Mouse (Mus musculus): ENCODE results near the gene Foxa1. TPM values are rescaled to one million over a fixed set of nuclear protein-coding genes. Genes with fewer than 3 reads are reported as not detected.

The Foxa1 gene
- polyA plus RNA-seq, 1 experiment from 2014 or later: 1.6 TPM

DNA sequence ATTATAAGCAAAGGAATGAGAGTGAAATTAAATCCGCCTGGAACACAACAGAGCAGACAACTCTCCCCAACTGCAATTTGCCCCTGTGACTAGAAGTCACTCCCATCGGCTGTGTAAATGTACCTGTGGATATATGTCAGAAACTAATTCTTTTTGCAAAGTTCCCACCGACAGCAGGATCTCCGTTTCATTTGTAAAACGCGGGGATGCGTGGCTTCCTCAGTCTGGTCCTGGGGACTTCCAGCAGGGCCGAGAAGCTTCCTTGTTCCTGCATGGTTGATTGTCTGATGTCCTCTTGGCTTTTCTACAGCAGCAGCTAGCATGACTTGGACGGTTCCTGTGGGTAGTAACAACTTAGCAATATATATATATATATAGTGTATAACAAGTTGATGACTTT lies 1.2 kb upstream of the Foxa1 start:
- Histone ChIP-seq H3K27me3 (ENCODE audit: insufficient read depth, poor library complexity, severe bottlenecking) (peaks cover 100% of the 10 kb centered on the region), H3K4me3 (no peak overlapping the region), H3K4me1 (replicated peaks) (peaks cover 49% of the 10 kb centered on the region), H3K27ac (no peak overlapping the region), H3K36me3 (no peaks in the 10 kb centered on the region), H3K9me3 (no peaks in the 10 kb centered on the region)
- no peak for DNase-seq (ENCODE audit: low spot score)
- WGBS: 2% methylated on average over 9 of the region's 9 CpGs

DNA sequence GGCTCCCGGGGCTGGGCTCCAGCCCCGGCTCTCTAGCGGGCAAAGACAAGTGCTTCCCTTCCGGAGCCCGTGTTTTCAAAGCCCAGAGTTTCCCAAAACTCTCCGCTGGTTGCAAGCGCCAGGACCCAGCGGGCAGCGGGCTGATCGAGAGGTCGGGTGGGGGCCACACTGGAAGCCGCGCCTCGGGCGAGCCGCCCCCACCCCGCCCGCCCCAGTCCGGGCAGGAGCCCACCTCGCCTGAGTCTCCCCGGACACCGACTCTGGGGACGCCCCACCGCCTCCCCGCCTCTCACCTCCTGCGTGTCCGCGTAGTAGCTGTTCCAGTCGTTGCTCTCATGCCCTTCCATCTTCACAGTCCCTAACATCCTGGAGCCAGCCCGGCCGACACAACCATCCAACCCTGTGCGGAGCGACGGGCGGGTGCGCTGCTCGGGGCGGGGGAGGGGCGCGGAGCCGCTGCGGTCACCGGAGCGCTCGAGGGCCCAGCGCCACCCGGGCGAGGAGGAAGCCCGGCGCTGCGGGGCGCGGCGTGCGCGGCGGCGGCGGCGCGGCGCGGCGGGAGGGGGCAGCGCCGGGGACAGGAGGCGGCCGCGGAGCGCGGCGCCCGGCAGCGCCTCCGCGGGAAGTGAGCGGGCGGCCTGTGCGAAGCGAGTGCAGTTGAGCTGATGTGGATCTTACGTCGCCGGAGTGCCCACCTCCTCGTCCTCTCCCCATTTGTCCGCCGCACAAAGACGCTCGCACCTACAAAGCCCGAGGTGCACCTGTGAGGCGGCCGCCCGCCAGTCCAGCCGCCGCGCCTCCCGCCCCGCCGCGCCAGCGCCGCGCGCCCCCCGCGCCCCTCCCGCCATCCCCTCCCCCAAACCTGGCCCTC lies 1.1 kb downstream of the Foxa1 start:
- H3K9me3 ChIP-seq: no peaks in the 10 kb centered on the region
- H3K27ac ChIP-seq: peak overlapping the region; percentile 62; the same call in 1 of the 2 replicates
- H3K4me1 ChIP-seq (replicated peaks): peaks cover 59% of the 10 kb centered on the region
- peak; percentile 69 for DNase-seq (ENCODE audit: low spot score)
- H3K27me3 ChIP-seq (ENCODE audit: insufficient read depth, poor library complexity, severe bottlenecking): peaks cover 100% of the 10 kb centered on the region
- H3K36me3 ChIP-seq: no peaks in the 10 kb centered on the region
- peak overlapping the region; percentile 58 for H3K4me3 ChIP-seq
- under 1% methylated on average over 106 of the region's 106 CpGs for WGBS

DNA sequence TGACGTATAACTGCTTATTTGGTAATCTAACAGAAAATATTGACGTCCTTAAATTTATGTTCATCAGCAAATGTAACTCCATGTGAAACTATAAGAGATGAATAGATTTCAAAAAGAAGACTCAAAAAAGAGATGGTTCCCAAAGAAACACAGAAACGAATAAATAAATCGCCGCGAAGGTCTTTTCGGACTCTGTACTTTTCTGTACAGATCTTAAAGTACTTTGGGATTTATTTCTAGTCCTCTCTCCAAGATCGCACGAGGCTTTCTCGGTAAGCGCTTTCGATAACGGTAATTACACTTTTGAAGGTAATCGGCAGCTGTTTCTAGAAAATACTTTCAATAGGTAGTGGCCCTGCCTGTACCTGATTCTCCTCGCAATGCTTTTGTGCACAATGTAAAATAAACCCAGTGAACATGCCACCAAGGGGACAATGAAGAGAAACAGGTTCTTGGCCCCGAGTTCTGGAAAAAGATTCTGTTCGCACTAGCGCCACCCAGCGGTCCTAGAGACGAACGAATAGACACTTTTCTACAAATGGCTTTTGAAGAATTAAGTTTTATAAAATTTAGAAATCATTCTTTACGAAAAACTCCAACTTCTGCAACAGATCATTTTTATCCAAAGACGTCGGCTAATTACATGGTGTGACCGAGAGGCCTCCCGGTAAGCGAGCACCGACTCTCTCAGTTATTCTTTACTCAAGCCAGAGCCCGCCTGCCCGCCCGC lies 1.9 kb downstream of the Foxa1 start:
- peaks cover 51% of the 10 kb centered on the region for H3K4me1 ChIP-seq (replicated peaks)
- 1% methylated on average over 31 of the region's 31 CpGs for WGBS

DNA sequence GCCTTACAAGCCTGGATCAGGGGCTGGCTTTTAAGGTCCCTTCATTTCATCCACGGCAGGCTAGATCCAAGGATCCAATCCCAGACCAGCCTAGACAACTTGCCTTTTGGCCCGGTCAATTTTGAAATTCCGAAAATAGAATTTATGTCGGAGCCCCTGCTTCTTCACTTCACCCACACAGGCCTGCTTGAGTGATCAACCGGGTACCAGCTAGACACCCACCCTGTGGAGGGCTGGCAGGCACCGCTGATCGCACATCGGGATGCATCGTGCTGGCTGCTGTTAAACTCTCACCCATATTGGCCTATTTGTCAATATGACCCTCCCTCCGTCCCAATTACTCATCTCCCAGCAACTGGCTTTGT lies 3.1 kb downstream of the Foxa1 start:
- H3K27ac ChIP-seq: no peak overlapping the region
- H3K4me3 ChIP-seq: peak overlapping the region; percentile 38; the same call in 1 of the 2 replicates
- no peak for DNase-seq (ENCODE audit: low spot score)
- H3K36me3 ChIP-seq: no peaks in the 10 kb centered on the region
- H3K4me1 ChIP-seq (replicated peaks): peaks cover 50% of the 10 kb centered on the region
- H3K9me3 ChIP-seq: no peaks in the 10 kb centered on the region
- peaks cover 100% of the 10 kb centered on the region for H3K27me3 ChIP-seq (ENCODE audit: insufficient read depth, poor library complexity, severe bottlenecking)
- 4% methylated on average over 10 of the region's 10 CpGs for WGBS

More for the DNA sequence above, 1.9 kb downstream of the Foxa1 start:
- Histone ChIP-seq H3K9me3 (no peaks in the 10 kb centered on the region), H3K4me3 (peak overlapping the region; percentile 58), H3K36me3 (no peaks in the 10 kb centered on the region), H3K27me3 (ENCODE audit: insufficient read depth, poor library complexity, severe bottlenecking) (peaks cover 100% of the 10 kb centered on the region), H3K27ac (peak overlapping the region; percentile 62; the same call in 1 of the 2 replicates)
- DNase-seq (ENCODE audit: low spot score): peak; percentile 81

DNA sequence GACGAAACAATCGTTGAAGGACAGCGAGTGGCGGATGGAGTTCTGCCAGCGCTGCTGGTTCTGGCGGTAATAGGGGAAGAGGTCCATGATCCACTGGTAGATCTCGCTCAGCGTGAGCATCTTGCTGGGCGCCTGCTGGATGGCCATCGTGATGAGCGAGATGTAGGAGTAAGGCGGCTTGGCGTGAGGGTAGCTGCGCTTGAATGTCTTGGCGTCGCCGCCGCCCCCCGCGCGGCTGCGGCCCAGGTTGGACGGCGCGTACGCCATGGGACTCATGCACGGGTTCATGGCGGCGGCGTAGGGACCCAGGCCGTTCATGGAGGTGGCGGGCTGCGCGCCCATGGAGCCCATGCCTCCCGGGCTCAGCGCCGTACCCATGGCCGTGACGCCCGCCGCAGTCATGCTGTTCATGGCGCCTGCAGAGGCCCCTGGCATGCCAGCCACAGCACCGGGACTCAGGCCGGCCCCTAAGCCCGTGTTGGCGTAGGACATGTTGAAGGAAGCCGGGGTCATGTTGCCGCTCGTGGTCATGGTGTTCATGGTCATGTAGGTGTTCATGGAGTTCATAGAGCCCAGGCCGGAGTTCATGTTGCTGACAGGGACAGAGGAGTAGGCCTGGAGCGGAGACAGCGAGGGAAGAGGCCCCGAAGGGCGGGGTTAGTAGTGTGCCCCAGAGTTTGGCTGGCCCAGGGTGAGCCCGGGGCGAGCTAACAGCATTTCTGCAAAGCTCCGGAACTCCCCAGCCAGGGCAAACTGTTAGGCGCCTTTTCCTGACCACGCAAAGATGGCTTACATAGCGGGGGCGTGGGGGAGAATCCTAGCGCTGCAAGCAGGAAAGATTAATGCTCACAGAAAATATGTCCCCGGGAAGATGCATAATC lies 3.7 kb downstream of the Foxa1 start:
- Histone ChIP-seq H3K36me3 (no peaks in the 10 kb centered on the region), H3K4me1 (replicated peaks) (peaks cover 51% of the 10 kb centered on the region), H3K27me3 (ENCODE audit: insufficient read depth, poor library complexity, severe bottlenecking) (peaks cover 100% of the 10 kb centered on the region), H3K27ac (0 out of 2 replicates have a peak overlapping the region, but pooled peaks have one; percentile 31), H3K9me3 (no peaks in the 10 kb centered on the region), H3K4me3 (peak overlapping the region; percentile 38)
- WGBS: 2% methylated on average over 63 of the region's 63 CpGs
- DNase-seq (ENCODE audit: low spot score): peak; percentile 64

DNA sequence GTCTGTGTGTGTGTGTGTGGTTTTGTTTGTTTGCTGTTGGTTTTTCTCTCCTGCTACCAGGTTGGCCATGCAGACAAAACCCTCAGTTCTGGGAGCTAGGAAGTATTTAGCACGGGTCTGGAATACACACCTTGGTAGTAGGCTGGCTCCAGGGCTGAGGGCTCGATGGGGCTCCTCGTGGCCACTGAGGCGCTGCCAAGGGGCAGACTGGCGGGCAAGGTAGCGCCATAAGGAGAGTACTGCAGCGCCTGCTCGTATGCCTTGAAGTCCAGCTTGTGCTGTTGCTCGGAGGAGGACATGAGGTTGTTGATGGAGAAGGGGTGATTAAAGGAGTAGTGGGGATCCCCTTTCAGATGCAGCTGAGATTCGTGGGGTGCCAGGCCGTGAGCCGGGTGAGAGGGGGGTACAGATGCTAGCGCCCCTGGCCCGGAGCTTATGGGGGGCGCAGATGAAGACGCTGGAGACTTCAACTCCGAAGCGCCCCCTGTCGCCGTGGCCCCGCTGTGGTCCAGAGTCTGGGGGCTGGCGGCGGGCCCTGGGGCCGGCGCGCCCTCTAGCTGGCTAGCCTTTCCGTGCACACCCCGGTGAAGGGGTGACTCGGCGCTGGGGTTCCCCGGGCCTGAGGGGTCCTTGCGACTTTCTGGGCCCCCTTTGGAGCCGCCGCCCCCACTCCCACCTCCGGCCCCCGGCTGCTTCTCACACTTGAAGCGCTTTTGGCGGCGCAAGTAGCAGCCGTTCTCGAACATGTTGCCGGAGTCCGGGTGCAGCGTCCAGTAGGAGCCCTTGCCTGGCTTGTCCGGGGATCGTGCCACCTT lies 4.6 kb downstream of the Foxa1 start:
- no peaks in the 10 kb centered on the region for H3K36me3 ChIP-seq
- peak; percentile 65 for DNase-seq (ENCODE audit: low spot score)
- no peak overlapping the region for H3K27ac ChIP-seq
- H3K27me3 ChIP-seq (ENCODE audit: insufficient read depth, poor library complexity, severe bottlenecking): peaks cover 100% of the 10 kb centered on the region
- peak overlapping the region; percentile 38 for H3K4me3 ChIP-seq
- 1% methylated on average over 46 of the region's 46 CpGs for WGBS
- H3K4me1 ChIP-seq (replicated peaks): peaks cover 52% of the 10 kb centered on the region
- H3K9me3 ChIP-seq: no peaks in the 10 kb centered on the region

DNA sequence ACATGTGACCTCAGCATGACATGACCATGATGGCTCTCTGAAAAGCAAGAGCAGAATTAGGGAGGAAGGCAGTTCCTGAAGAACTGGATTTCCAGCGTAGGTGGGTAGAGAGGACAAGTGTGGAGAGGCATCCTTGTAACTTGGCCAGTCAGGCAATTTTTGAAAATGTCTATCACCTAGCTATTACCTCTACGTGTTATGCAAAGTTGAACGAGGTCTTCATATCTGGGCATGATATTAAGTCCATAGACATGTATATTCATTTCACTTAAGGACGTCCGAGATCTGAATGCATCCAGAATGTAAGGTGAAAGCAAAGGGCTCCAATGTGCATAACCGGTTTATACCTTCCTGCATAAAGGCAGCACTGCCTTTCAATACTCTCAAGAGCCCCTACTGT lies 5.6 kb downstream of the Foxa1 start:
- no peak for DNase-seq (ENCODE audit: low spot score)
- Histone ChIP-seq H3K9me3 (no peaks in the 10 kb centered on the region), H3K27me3 (ENCODE audit: insufficient read depth, poor library complexity, severe bottlenecking) (peaks cover 100% of the 10 kb centered on the region), H3K4me3 (no peak overlapping the region), H3K27ac (no peak overlapping the region), H3K4me1 (replicated peaks) (peaks cover 44% of the 10 kb centered on the region), H3K36me3 (no peaks in the 10 kb centered on the region)
- 7% methylated on average over 6 of the region's 6 CpGs for WGBS

DNA sequence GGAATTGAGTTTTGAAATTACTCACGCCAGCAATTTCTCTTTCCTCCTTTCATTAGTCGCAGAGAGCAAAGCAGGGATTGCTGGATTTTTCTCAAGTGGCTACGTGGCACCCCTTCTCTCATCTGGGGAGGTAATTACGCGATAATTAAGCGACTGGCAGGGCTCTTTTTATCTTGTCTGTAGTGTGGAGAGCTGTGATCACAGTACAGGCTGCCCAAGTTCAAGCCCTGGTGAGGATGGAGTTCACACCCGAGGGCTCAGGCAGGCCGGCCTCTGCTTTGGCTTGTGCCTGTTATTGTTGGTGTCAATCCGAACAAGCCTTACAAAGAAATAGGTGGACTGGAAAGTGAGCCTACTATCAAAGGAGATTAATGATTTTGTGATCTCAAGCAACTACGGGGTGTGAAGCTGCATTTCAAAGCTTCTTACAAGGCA lies 7.1 kb downstream of the Foxa1 start:
- H3K27me3 ChIP-seq (ENCODE audit: insufficient read depth, poor library complexity, severe bottlenecking): peaks cover 100% of the 10 kb centered on the region
- H3K4me3 ChIP-seq: peak overlapping the region; percentile 50
- 2% methylated on average over 10 of the region's 10 CpGs for WGBS
- DNase-seq (ENCODE audit: low spot score): peak; percentile 65
- H3K9me3 ChIP-seq: no peaks in the 10 kb centered on the region
- peaks cover 42% of the 10 kb centered on the region for H3K4me1 ChIP-seq (replicated peaks)
- H3K36me3 ChIP-seq: no peaks in the 10 kb centered on the region
- no peak overlapping the region for H3K27ac ChIP-seq

DNA sequence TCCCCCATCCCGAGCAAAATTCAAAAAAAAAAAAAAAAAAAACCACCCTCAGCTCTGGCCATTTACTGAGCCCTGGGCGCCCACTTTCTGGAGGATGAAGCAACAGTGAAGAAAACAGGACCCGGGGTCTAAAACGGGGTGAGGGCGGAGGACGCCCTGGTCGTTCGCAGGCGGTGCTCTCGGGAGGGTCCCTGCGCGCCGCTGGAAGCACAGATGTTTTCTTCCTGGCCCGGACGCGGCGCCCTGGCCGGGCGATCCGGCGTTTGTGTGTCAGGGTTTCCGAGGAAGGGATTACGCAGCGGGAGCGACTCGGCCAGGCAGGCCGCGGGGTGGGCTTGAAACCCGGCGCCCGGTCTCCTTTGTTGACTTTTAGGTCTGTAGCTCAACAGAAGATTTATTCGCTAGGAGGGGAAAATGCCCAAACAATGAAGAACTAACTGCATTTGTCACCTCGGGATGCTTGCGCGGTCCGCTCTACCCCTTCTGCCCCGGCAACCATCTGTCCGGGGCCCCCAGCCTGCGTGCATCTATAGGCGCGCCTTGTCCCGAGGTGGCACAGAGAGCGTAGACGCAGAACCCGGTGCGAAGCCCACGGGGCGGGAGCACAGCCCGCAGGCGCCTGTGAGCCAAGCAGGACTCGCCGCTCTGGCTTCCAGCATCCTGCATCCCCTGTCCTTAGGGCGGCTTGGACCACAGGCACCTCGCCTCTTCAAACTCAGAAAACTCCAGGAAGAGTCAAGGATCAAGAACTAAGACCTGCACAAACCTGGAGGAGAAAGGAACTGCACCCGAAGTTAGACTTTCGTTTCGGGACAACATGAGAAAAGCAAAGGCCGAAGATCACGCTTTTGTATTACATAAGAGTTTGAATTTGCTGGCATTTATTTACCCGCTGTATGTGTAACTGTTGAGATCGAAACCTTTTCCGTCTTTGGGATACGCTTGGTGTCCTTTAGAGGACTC lies 7.8 kb downstream of the Foxa1 start:
- Histone ChIP-seq H3K27me3 (ENCODE audit: insufficient read depth, poor library complexity, severe bottlenecking) (peaks cover 100% of the 10 kb centered on the region), H3K27ac (peak overlapping the region; percentile 56; the same call in 1 of the 2 replicates), H3K4me1 (replicated peaks) (peaks cover 45% of the 10 kb centered on the region), H3K36me3 (no peaks in the 10 kb centered on the region), H3K4me3 (peak overlapping the region; percentile 50), H3K9me3 (no peaks in the 10 kb centered on the region)
- DNase-seq (ENCODE audit: low spot score): peak; percentile 76
- WGBS: under 1% methylated on average over 63 of the region's 63 CpGs

DNA sequence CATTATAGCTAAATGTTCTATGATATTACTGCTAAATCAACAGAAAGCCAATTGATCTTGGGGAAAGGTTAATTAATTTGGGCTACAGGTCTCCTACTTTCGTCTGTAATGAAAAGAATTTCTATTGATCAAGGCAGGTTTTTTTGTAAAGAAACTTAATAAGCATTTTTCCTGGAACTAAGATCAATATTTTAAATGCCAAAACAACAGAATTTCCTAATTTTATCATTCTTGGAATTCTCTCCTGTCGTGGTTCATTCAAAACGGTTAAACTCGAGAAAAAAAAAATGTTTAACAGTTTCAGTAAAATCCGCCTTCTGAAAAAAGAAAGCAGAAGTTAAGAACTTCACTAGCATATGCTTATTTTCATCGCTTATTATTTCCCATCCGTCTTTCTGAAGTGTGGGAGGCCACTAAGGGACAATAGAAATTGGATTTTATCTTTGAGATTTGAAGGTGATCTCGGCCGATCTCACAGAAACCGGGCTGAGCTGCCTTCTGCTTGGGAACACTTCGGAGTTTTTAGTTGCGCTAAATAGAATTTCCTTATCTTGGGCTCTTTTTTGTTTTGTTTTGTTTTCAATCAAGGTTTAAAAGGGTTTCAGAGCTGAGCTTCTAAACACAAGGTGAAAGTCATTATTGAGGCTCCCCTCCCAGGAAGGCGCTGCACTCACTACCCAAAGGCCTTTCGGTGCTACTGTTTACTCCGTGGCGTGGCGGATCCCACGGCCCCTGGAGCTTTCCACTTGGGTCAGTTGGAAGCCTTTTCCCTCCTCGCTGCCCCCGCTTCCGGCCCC lies 8.7 kb downstream of the Foxa1 start:
- no peaks in the 10 kb centered on the region for H3K36me3 ChIP-seq
- no peaks in the 10 kb centered on the region for H3K9me3 ChIP-seq
- H3K27me3 ChIP-seq (ENCODE audit: insufficient read depth, poor library complexity, severe bottlenecking): peaks cover 100% of the 10 kb centered on the region
- peaks cover 40% of the 10 kb centered on the region for H3K4me1 ChIP-seq (replicated peaks)
- peak overlapping the region; percentile 50 for H3K4me3 ChIP-seq
- no peak for DNase-seq (ENCODE audit: low spot score)
- no peak overlapping the region for H3K27ac ChIP-seq
- under 1% methylated on average over 21 of the region's 21 CpGs for WGBS

Measured in hindbrain, embryonic 10.5 days (tissue).